Mouse (Mus musculus): ENCODE data around the gene Osm.
A peak's percentile ranks its signal among the peaks of the same experiment; 100 is the strongest.

Gene Osm

DNA sequence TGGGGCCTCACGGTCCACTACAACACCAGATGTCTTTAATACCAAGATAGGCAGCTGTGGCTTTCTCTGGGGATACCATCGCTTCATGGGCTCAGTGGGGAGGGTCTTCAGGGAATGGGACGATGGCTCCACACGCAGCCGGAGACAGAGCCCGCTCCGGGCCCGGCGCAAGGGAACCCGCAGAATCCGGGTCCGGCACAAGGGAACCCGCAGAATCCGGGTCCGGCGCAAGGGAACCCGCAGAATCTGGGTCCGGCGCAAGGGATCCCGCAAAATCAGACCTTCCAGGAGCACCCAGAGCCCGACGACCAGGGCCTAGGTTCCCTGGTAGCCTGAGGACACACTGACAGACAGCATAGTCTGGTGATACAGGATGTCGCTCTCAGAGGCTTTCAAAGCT, 3.5 kb downstream of the Osm start:
- no peak for DNase-seq (ENCODE audit: low spot score)

DNA sequence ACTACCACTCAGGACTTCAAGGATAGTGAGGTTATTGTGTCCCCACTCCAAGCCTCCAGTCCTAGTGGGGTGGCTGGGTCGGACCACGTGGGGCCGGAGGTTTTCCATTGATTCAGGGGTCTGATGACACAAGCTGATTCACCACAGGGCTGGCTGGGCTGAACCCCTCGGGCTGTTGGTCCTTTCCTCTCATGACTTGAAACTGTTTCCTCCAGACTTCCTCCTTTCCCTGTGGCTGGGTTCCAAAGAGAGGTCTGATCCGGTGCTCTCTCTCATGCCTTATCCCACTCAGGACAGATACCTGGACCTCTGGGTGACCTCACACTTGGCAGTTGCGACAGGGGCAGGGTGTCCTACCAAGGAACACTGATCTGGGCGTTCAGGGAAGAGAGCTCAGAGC, 3.9 kb downstream of the Osm start:
- no peak for DNase-seq (ENCODE audit: low spot score)

DNA sequence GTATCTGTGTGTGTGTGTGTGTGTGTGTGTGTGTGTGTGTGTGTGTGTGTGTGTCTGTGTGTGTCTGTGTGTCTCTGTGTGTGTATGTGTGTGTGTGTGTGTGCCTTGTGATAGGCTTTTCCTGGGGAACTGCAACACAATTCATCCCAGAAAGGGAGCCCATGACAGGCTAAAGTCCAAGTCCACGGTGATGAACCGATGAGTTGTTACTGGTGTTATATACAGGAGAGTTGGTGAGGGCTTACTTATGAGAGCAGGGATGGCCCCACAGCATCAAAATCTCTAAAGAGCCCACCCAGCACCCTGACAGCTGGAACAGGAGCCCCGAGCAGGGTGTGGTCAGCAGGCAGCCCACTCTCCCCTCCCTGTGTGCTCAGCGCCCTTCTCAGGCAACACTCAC, 5.0 kb downstream of the Osm start:
- no peak for DNase-seq (ENCODE audit: low spot score)

GRCm38 (mm10) chr11:4246126-4246525, 9.9 kb downstream of the Osm start:
- DNase-seq (ENCODE audit: low spot score), result no peak

DNA sequence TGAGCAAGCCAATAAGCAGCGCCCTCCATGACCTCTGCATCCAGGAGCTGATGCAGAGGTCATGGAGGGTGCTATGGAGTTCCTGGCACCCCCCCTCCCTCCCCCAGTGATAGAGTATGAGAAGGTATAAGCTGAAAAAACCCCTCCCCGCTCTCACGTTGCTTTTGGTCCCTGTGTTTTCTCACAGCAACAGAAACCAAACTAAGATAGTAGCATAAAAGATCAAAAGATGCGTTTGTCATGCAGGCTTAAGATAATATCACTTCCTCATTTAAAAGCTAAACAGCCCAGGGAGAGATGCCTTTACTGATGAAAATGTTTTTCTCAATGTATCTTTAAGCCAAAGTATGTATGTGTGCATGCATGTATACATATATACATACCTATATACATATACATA, 10.4 kb downstream of the Osm start:
- DNase-seq (ENCODE audit: low spot score), result no peak

- DNase-seq (ENCODE audit: low spot score), result no peak
Measured at GRCm38 (mm10) chr11:4247201-4247959, 11.2 kb downstream of the Osm start.

DNA sequence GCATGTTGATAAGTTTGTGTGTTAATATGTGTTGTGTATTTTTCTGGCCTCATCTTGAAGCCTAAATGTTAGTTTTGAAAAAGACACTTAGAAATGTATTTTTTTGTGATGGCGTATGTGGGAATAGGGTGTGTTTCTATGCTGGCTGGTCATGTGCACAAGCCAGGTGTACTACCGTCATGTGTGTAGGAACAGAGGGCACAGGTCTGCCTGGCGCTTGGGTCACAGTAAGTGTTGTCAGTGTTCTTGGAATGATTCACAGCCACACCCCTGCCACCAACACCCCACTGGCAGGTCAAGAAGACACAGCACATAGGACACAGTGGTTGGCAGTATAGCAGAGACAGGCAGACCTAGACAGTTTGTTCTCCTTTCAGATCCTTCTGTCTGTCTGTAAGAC, 12.9 kb downstream of the Osm start:
- DNase-seq (ENCODE audit: low spot score), result no peak

- no peak for DNase-seq (ENCODE audit: low spot score)
Measured at GRCm38 (mm10) chr11:4250290-4250689, 14.1 kb downstream of the Osm start.

DNA sequence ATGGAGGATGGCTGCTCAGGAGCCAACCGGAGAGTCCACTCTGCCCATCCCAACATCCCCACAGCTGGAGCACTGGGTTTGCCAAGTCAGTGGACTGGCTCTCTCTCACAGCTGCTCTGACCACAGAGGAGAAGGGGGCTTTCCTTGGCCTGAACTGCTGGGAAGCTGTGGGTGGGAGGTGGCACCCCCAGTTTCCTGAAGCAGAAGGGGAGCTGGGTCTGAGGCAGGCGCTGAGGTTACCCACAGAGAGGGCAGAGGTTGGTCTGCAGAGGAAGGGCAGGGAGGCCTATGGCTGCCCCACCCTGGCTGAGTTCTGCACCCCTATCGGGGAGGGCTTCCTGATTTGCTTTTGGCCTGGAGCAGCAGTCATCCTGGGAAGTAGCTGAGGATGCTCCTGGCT, 15.2 kb downstream of the Osm start:
- DNase-seq (ENCODE audit: low spot score), result no peak

DNA sequence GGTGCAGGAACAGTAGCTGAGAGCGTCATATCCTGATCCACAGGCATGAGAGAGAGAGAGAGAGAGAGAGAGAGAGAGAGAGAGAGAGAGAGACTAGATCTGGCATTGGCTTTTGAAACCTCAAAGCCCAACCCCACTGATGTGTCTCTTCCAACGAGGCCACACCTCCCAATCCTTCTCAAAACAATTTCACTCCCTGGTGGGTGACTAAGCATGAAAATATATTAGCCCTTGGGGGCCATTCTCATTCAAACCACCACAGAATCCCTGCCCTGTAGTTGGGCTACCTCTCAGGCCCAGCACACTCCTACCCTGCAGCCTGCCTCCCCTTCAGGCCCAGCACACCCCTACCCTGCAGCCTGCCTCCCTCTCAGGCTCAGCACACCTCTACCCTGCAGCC, 16.7 kb downstream of the Osm start:
- no peak for DNase-seq (ENCODE audit: low spot score)

- no peak for DNase-seq (ENCODE audit: low spot score)
Measured at GRCm38 (mm10) chr11:4256846-4257607, 20.8 kb downstream of the Osm start, which contains the start of gene Lif. Gene Lif, plus strand, starts transcription at chr11:4257557.

GRCm38 (mm10) chr11:4257756-4258155, 21.5 kb downstream of the Osm start:
- no peak for DNase-seq (ENCODE audit: low spot score)

DNA sequence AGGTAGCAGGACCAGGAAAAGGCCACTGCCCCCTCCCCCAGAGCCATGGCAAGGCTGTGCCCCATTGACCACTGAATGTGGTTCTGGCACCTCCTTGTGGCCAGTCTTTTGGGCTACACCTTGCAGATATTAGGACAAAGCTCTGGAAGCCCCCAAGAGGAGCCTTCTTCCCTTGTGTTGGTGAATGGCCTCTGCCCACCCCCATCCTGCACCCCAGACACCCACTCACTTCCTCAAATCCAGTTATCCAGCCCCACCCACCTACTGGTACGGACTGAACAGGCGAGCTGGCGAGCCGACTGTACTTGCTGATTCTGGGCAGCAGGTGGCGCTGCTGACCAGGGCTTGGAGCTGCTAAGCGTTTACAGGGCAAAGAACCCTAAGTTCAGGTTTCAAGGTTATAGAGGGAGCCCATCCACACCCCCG, 22.4 kb downstream of the Osm start:
- DNase-seq (ENCODE audit: low spot score), result peak; percentile 83

DNA sequence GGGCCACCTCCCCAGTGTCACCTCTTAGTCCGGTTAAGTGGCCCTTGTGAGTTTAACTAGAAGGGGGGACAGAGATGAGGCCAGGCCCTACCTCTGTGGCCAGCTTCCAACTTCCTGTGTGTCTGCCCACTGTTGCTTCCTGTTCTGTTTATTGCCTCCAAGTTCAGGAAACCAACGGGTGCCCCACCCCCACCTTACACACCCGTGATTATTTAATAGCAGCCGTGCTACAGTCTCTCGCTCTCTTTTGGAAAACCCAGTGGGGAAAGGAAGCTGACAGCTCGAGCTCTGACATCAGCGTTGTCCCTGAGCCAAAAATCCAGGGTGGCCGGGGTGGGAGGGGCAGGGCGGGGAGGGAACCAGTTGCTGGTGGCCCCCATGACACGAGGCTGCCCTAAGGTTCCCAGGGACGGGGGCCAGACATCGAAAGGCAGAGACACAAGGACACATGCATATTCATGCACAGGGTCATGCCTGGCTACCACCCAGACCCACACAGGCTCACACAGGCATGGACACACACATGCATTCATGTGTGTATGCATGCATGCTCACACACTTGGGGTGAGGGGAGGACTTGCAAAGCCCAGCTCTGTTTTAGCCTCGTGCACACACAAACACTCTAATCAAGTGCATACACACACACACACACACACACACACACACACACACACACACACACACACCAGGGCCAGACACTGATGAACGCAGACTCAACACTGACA, 24.4 kb downstream of the Osm start:
- no peak for DNase-seq (ENCODE audit: low spot score)

DNA sequence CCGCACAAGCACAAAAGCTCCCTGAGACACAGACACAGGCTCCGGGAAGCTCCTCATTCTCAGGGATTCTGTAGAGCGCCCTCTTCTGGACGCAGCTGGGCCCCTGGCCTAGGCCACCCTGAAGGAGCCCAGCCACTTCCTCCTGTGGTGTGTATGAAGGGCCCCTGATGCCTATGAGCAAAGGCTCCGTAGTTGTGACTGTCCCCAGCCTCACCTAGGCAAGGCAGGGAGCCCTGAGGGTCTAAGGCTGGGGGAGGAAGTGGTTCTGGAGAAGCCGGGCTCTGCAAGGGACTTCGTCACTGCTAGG, 24.9 kb downstream of the Osm start:
- DNase-seq (ENCODE audit: low spot score), result peak; percentile 59

- no peak for DNase-seq (ENCODE audit: low spot score)
Measured at GRCm38 (mm10) chr11:4261969-4262368, 25.7 kb downstream of the Osm start.

- no peak for DNase-seq (ENCODE audit: low spot score)
Measured at GRCm38 (mm10) chr11:4262847-4263246, 26.6 kb downstream of the Osm start.

DNA sequence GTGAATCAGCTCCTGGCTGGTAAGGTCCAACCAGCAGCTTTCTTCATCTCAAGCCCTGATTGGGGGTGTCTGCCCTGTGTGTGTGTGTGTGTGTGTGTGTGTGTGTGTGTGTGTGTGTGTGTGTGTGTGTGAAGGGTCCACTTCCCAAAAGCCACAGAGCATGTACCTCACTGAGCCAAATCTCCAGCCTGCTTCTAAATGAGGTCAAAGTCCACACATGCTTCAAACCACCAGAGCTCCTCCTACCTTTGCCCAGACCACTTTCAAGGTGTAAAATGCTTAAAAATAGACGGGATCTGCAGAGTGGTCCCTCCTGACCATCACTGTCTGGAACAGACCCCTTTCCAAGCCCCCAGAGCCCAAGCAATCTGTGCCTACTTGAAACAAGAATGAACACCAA, 27.1 kb downstream of the Osm start:
- no peak for DNase-seq (ENCODE audit: low spot score)

GRCm38 (mm10) chr11:4264066-4264465, 27.8 kb downstream of the Osm start:
- no peak for DNase-seq (ENCODE audit: low spot score)

GRCm38 (mm10) chr11:4266271-4267201, 30.3 kb downstream of the Osm start:
- peak; percentile 75 for DNase-seq (ENCODE audit: low spot score)

GRCm38 (mm10) chr11:4267202-4267578, 31.0 kb downstream of the Osm start:
- DNase-seq (ENCODE audit: low spot score), result no peak

GRCm38 (mm10) chr11:4268500-4268899, 32.3 kb downstream of the Osm start:
- DNase-seq (ENCODE audit: low spot score), result no peak
